Mouse (Mus musculus) myocyte (in vitro differentiated cells): ENCODE data around the gene Stn1.

ENCODE experiments used
- CEBPB ChIP-seq: IDR thresholded peaks from 2 replicates; pipeline ENCODE4 v1.6.1; 2011; ENCODE audit warnings: mild to moderate bottlenecking, moderate library complexity; ENCODE audit not compliant: poor library complexity, insufficient read depth, severe bottlenecking
- E2F4 ChIP-seq: IDR thresholded peaks from one replicate; pipeline ENCODE4 v1.6.1; 2011; ENCODE audit warnings: mild to moderate bottlenecking, control low read depth, moderate library complexity; ENCODE audit not compliant: insufficient read depth
- MAX ChIP-seq: IDR thresholded peaks from one replicate; pipeline ENCODE4 v1.6.1; 2011; ENCODE audit warnings: low read depth, mild to moderate bottlenecking, control low read depth
- MYOD1 ChIP-seq, 3 experiments: IDR thresholded peaks; one replicate each; pipeline ENCODE4 v1.6.1; 2011; ENCODE audit warnings: control low read depth in 2 of 3, low read depth in 2 of 3, mild to moderate bottlenecking in 2 of 3, moderate library complexity in 1 of 3; ENCODE audit not compliant: insufficient read length in 2 of 3, control insufficient read depth in 1 of 3
- POLR2A ChIP-seq: IDR thresholded peaks from one replicate; pipeline ENCODE4 v1.6.1; 2011; ENCODE audit warnings: low read depth, mild to moderate bottlenecking, control low read depth, moderate library complexity; ENCODE audit not compliant: insufficient read length
- TCF12 ChIP-seq: IDR thresholded peaks from one replicate; pipeline ENCODE4 v1.6.1; 2011; ENCODE audit warnings: mild to moderate bottlenecking, control low read depth; ENCODE audit not compliant: poor library complexity, insufficient read depth, severe bottlenecking
- TCF3 ChIP-seq: IDR thresholded peaks from one replicate; pipeline ENCODE4 v1.6.1; 2011; ENCODE audit warnings: low read depth, control low read depth; ENCODE audit not compliant: insufficient read length

DNA sequence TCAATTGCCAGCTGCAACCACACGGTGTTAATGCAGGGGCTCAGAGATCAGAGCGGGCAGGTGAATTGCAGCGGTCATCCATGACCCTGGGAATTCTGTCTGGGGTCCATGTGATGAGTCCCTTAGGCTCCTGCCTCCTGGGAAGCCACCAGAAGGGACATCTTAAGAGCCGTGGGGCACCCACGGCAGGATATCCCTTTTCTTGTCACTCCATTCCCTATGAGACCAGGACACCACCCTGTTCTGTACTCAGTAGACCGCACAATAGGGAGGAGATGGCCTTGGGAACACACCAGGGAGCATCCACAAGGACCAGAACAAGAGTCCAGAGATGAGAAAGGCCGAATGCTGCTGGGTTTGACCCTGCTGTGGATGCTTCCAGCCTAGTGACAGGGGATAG lies 84.0 kb downstream of the Stn1 start:
- TF ChIP-seq TCF12 (no peak), POLR2A (no peak), MYOD1 (IDR thresholded peaks at IDR 0.05; ENCODE audit: control insufficient read depth in 1 of 3, insufficient read length in 2 of 3, low read depth in 2 of 3) (no peak), TCF3 (no peak), E2F4 (no peak), MAX (no peak), CEBPB (no peak)
